Mouse (Mus musculus) erythroblast, embryonic 14.5 days (primary cell): Measurements from ENCODE around the gene Gm5615.

Experiments used
- GATA1 ChIP-seq: IDR thresholded peaks from 2 replicates; pipeline ENCODE4 v1.6.1; 2012; ENCODE audit warnings: low read length, inconsistent platforms, mixed read lengths
- TAL1 ChIP-seq: IDR thresholded peaks from 3 replicates; pipeline ENCODE4 v1.6.1; 2012; ENCODE audit warnings: low read length, inconsistent platforms, mixed read lengths

DNA sequence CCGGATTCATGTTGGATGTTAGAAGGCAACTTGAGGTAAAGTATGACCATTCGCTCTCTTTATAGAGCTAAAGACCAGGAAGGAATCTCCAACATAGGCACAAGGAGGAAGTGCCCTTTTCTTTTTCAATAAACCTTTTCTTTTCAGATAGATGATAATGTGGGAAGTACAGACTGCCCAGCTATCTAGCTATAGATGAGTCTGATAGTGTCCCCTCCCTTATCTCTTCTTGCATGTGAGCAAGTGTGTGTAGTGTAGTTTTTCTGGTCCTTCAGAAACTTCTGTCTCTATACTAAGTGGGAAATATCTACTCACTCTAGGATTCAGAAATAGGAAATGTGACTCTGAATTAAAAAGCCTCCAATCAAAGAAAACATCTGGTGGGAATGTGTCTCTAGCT, at the start of gene Gm5615:
- TF ChIP-seq GATA1 (no peak), TAL1 (no peak)
